Mouse (Mus musculus): ENCODE data around the gene Ltbp1.

GRCm38 (mm10) chr17:74987067-74987466 is 18.3 kb upstream of the Ltbp1 start:
- TF ChIP-seq TBP (IDR thresholded peaks at IDR 0.05; ENCODE audit: low read depth, low read length) (no peak), POLR2A (IDR thresholded peaks at IDR 0.05; ENCODE audit: control insufficient read depth in 1 of 2, insufficient read depth in 1 of 2, low read depth in 1 of 2, low read length in 2 of 2, poor library complexity in 1 of 2) (no peak), CHD2 (IDR thresholded peaks at IDR 0.05; ENCODE audit: low read length) (no peak), ZC3H11A (IDR thresholded peaks at IDR 0.05; ENCODE audit: low read depth, low read length) (no peak), GABPA (IDR thresholded peaks at IDR 0.05; ENCODE audit: low read depth, low read length) (no peak), KAT2A (conservative IDR thresholded peaks at IDR 0.05; ENCODE audit: low read depth, low read length) (no peak), GATA1 (IDR thresholded peaks at IDR 0.05; ENCODE audit: low read depth, low read length) (no peak)

All from MEL (cell line).